Mouse (Mus musculus) MEL (cell line): ENCODE data around the gene Mosmo. TPM values are rescaled to one million over a fixed set of nuclear protein-coding genes. Genes with fewer than 3 reads are reported as not detected.

ENCODE experiments used
- DNase-seq: peaks from one replicate; pipeline ENCODE4 v3.0.0; 2011; ENCODE audit warnings: low read depth, low spot score
- H3K27ac ChIP-seq: 2 replicates; pipeline ENCODE4 v1.5.1; 2012; ENCODE audit warnings: low read depth, mild to moderate bottlenecking, control low read depth, low read length, moderate library complexity; ENCODE audit not compliant: control insufficient read depth
- H3K27me3 ChIP-seq, 2 experiments: fragments of 150-350 bp in 1 of 2; sonication (generic) in 1 of 2; 2 replicates each; pipeline ENCODE4 v1.6.1; 2012; ENCODE audit warnings: low read length in 2 of 2, mild to moderate bottlenecking in 2 of 2, improper control_type of control experiment in 1 of 2, moderate library complexity in 1 of 2; ENCODE audit not compliant: insufficient read depth in 2 of 2, control insufficient read depth in 1 of 2
- H3K36me3 ChIP-seq, 2 experiments: 2 replicates each; pipeline ENCODE4 v1.6.1; 2012 to 2014; ENCODE audit warnings: low read length in 2 of 2, improper control_type of control experiment in 1 of 2, inconsistent platforms in 1 of 2, mild to moderate bottlenecking in 1 of 2; ENCODE audit not compliant: insufficient read depth in 2 of 2, control insufficient read depth in 1 of 2
- H3K4me1 ChIP-seq, 2 experiments: fragments of 150-350 bp in 1 of 2; sonication (generic) in 1 of 2; 2 replicates each; pipeline ENCODE4 v1.6.1; 2012; ENCODE audit warnings: low read length in 2 of 2, improper control_type of control experiment in 1 of 2, mild to moderate bottlenecking in 1 of 2; ENCODE audit not compliant: insufficient read depth in 2 of 2, control insufficient read depth in 1 of 2
- H3K4me3 ChIP-seq, 2 experiments: fragments of 150-350 bp in 1 of 2; sonication (generic) in 1 of 2; 2 replicates each; pipeline ENCODE4 v1.5.1; 2012; ENCODE audit warnings: low read depth in 2 of 2, low read length in 2 of 2, mild to moderate bottlenecking in 2 of 2, moderate library complexity in 2 of 2, control low read depth in 1 of 2, improper control_type of control experiment in 1 of 2; ENCODE audit not compliant: control insufficient read depth in 1 of 2, insufficient read depth in 1 of 2
- H3K79me2 ChIP-seq: 2 replicates; pipeline ENCODE4 v1.6.1; 2012; ENCODE audit warnings: mild to moderate bottlenecking, low read length, moderate library complexity; ENCODE audit not compliant: control insufficient read depth, poor library complexity, insufficient read depth
- H3K9ac ChIP-seq: 2 replicates; pipeline ENCODE4 v1.6.1; 2012; ENCODE audit warnings: low read depth, mild to moderate bottlenecking, control low read depth, low read length, moderate library complexity; ENCODE audit not compliant: control insufficient read depth, poor library complexity, severe bottlenecking
- H3K9me3 ChIP-seq: fragments of 150-350 bp; sonication (generic); replicated peaks from 2 replicates; pipeline ENCODE4 v1.6.1; 2012; ENCODE audit warnings: mild to moderate bottlenecking, low read length, improper control_type of control experiment, moderate library complexity; ENCODE audit not compliant: insufficient read depth
- CTCF ChIP-seq, 3 experiments: IDR thresholded peaks in 2 of 3; conservative IDR thresholded peaks in 1 of 3; 2 replicates each; pipeline ENCODE4 v1.5.1; 2011 to 2012; ENCODE audit warnings: low read length in 3 of 3, low read depth in 2 of 3, mild to moderate bottlenecking in 2 of 3, improper control_type of control experiment in 1 of 3, inconsistent platforms in 1 of 3, mixed read lengths in 1 of 3, moderate library complexity in 1 of 3; ENCODE audit not compliant: control insufficient read depth in 1 of 3, insufficient read depth in 1 of 3, poor library complexity in 1 of 3, severe bottlenecking in 1 of 3
- EP300 ChIP-seq, 2 experiments: IDR thresholded peaks; 2 replicates each; pipeline ENCODE4 v1.6.1; 2011; ENCODE audit warnings: improper control_type of control experiment in 2 of 2, low read length in 2 of 2, low read depth in 1 of 2, mild to moderate bottlenecking in 1 of 2
- KAT2A ChIP-seq: conservative IDR thresholded peaks from 2 replicates; pipeline ENCODE4 v1.6.1; 2012; ENCODE audit warnings: low read depth, low read length, improper control_type of control experiment, inconsistent platforms
- MAFK ChIP-seq: IDR thresholded peaks from 2 replicates; pipeline ENCODE4 v1.6.1; 2011; ENCODE audit warnings: low read depth, mild to moderate bottlenecking, low read length, improper control_type of control experiment, borderline replicate concordance
- MYC ChIP-seq: IDR thresholded peaks from 2 replicates; pipeline ENCODE4 v1.6.1; 2011; ENCODE audit warnings: low read depth, mild to moderate bottlenecking, low read length, improper control_type of control experiment, moderate library complexity
- NELFE ChIP-seq: IDR thresholded peaks from 2 replicates; pipeline ENCODE4 v1.6.1; 2011; ENCODE audit warnings: low read depth, low read length, improper control_type of control experiment
- NRF1 ChIP-seq: IDR thresholded peaks from 2 replicates; pipeline ENCODE4 v1.6.1; 2014; ENCODE audit warnings: low read depth, mild to moderate bottlenecking, inconsistent platforms, low read length, improper control_type of control experiment, moderate library complexity; ENCODE audit not compliant: poor library complexity, insufficient read depth, severe bottlenecking
- POLR2A ChIP-seq, 2 experiments: IDR thresholded peaks; 2 replicates each; pipeline ENCODE4 v1.6.1; 2011 to 2012; ENCODE audit warnings: low read length in 2 of 2, mild to moderate bottlenecking in 2 of 2, control low read depth in 1 of 2, improper control_type of control experiment in 1 of 2, low read depth in 1 of 2, moderate library complexity in 1 of 2; ENCODE audit not compliant: control insufficient read depth in 1 of 2, insufficient read depth in 1 of 2, poor library complexity in 1 of 2
- POLR2AphosphoS5 ChIP-seq: IDR thresholded peaks from 2 replicates; pipeline ENCODE4 v1.6.1; 2012; ENCODE audit warnings: low read depth, borderline replicate concordance, mild to moderate bottlenecking, inconsistent platforms, low read length, moderate library complexity, mixed read lengths
- RAD21 ChIP-seq: IDR thresholded peaks from 2 replicates; pipeline ENCODE4 v1.6.1; 2011; ENCODE audit warnings: mild to moderate bottlenecking, low read depth, low read length, improper control_type of control experiment
- SMC3 ChIP-seq: IDR thresholded peaks from 2 replicates; pipeline ENCODE4 v1.6.1; 2011; ENCODE audit warnings: low read depth, low read length, improper control_type of control experiment
- TAL1 ChIP-seq: IDR thresholded peaks from 2 replicates; pipeline ENCODE4 v1.6.1; 2012; ENCODE audit warnings: mild to moderate bottlenecking, inconsistent platforms, low read length, moderate library complexity, mixed read lengths
- USF2 ChIP-seq, 2 experiments: IDR thresholded peaks; 2 replicates each; pipeline ENCODE4 v1.6.1; 2011 to 2012; ENCODE audit warnings: improper control_type of control experiment in 2 of 2, low read length in 2 of 2, borderline replicate concordance in 1 of 2, inconsistent platforms in 1 of 2, low read depth in 1 of 2, mild to moderate bottlenecking in 1 of 2; ENCODE audit not compliant: insufficient read depth in 1 of 2
- ZKSCAN1 ChIP-seq: IDR thresholded peaks from 2 replicates; pipeline ENCODE4 v1.6.1; 2012; ENCODE audit warnings: low read depth, mild to moderate bottlenecking, inconsistent platforms, low read length, improper control_type of control experiment, moderate library complexity
- polyA plus RNA-seq, 2 experiments: library from polyadenylated mRNA; stranded (reverse) in 1 of 2; unstranded in 1 of 2; fragments of >175 nt in 1 of 2; fragments of >200 nt in 1 of 2; gene quantifications; 2 replicates each; pipeline versions ENCODE4 v1.2.1 to v1.2.4; 2012; ENCODE audit warnings: low replicate concordance in 2 of 2, low read depth in 1 of 2; ENCODE audit not compliant: insufficient read length in 2 of 2, insufficient read depth in 1 of 2, missing spikeins in 1 of 2
- total RNA-seq: library from RNA; depleted of rRNA; stranded (reverse); fragments of 300-350 nt; gene quantifications from 2 replicates; pipeline ENCODE4 v1.2.3, GENCODE M21; 2012

The Mosmo gene
- total and polyA plus RNA-seq, 3 experiments = 20.0 to 30.0 (median 23.5) TPM

GRCm38 (mm10) chr7:120643217-120643616 is 34.2 kb upstream of the Mosmo start:
- TF ChIP-seq SMC3 = peak; percentile 15; the same call in 1 of the 2 replicates
- TF ChIP-seq POLR2A (IDR thresholded peaks at IDR 0.05; ENCODE audit: control insufficient read depth in 1 of 2, insufficient read depth in 1 of 2, low read depth in 1 of 2, low read length in 2 of 2, poor library complexity in 1 of 2) = no peak
- TF ChIP-seq MYC = no peak
- TF ChIP-seq TAL1 = no peak
- TF ChIP-seq RAD21 = no peak; the same call in 1 of the 2 replicates
- TF ChIP-seq EP300 (IDR thresholded peaks at IDR 0.05; ENCODE audit: low read depth in 1 of 2, low read length in 2 of 2) = no peak
- peak; percentile 36 to 47 (median 37) for TF ChIP-seq CTCF (IDR thresholded peaks at IDR 0.05 in 2 of 3, conservative IDR thresholded peaks at IDR 0.05 in 1 of 3; ENCODE audit: control insufficient read depth in 1 of 3, insufficient read depth in 1 of 3, low read depth in 2 of 3, low read length in 3 of 3, poor library complexity in 1 of 3, severe bottlenecking in 1 of 3)
- TF ChIP-seq USF2 (IDR thresholded peaks at IDR 0.05; ENCODE audit: borderline replicate concordance in 1 of 2, insufficient read depth in 1 of 2, low read depth in 1 of 2, low read length in 2 of 2) = no peak
- H3K9me3 ChIP-seq = no peaks in the 10 kb centered on the region
- H3K4me3 ChIP-seq = no peak overlapping the region
- peak; percentile 59 for DNase-seq
- peaks cover 8 to 68% of the 10 kb centered on the region in 2 experiments for H3K36me3 ChIP-seq
- H3K27ac ChIP-seq = no peak overlapping the region
- H3K4me1 ChIP-seq = no peaks in the 10 kb centered on the region
- no peak overlapping the region for H3K9ac ChIP-seq
- H3K79me2 ChIP-seq = peaks cover 1% of the 10 kb centered on the region; the same call in 1 of the 2 replicates
- no peaks in the 10 kb centered on the region for H3K27me3 ChIP-seq

GRCm38 (mm10) chr7:120647849-120648248 is 29.6 kb upstream of the Mosmo start:
- Histone ChIP-seq H3K9ac (no peak overlapping the region), H3K27ac (no peak overlapping the region), H3K4me3 (no peak overlapping the region), H3K36me3 (peaks cover 8 to 74% of the 10 kb centered on the region in 2 experiments), H3K79me2 (no peaks in the 10 kb centered on the region), H3K4me1 (no peaks in the 10 kb centered on the region)
- no peak for DNase-seq
- TF ChIP-seq TAL1 (no peak), MAFK (no peak), NRF1 (no peak), NELFE (no peak), POLR2AphosphoS5 (no peak), CTCF (IDR thresholded peaks at IDR 0.05 in 2 of 3, conservative IDR thresholded peaks at IDR 0.05 in 1 of 3; ENCODE audit: control insufficient read depth in 1 of 3, insufficient read depth in 1 of 3, low read depth in 2 of 3, low read length in 3 of 3, poor library complexity in 1 of 3, severe bottlenecking in 1 of 3) (no peak), USF2 (IDR thresholded peaks at IDR 0.05; ENCODE audit: borderline replicate concordance in 1 of 2, insufficient read depth in 1 of 2, low read depth in 1 of 2, low read length in 2 of 2) (no peak), KAT2A (no peak), ZKSCAN1 (no peak)
- TF ChIP-seq, all 39 proteins: peak for 0
- H3K9me3 ChIP-seq = no peaks in the 10 kb centered on the region
- H3K27me3 ChIP-seq = no peaks in the 10 kb centered on the region
